Mouse (Mus musculus) T-helper 2 cell (primary cell): Measurements from ENCODE around the gene Gm17387.
"Not testable (repeated sequence)": the region's sequence is repeated elsewhere in the genome, so short reads cannot be mapped to it uniquely, and the experiment has no call there.

Source experiments
- in situ Hi-C: fragments of 300-600 bp; cut with MboI, MseI; formaldehyde crosslinking; loops from one replicate; pipeline ENCODE4 v1.15.1; 2025; ENCODE audit warnings: high pct_unique_total_duplicates

Gm17387 gene

GRCm38 (mm10) chr7:141016707-141017697 is 11.9 kb upstream of the Gm17387 start:
- in situ Hi-C loops: loop anchor here (5.0 kb wide), 1 partner anchor 60 kb away; the partner anchor contains the start of genes Gm45717 and Ifitm2

GRCm38 (mm10) chr7:141017824-141018223 is 11.1 kb upstream of the Gm17387 start, which contains the start of gene Ifitm6:
Gene Ifitm6, minus strand, starts transcription at chr7:141017924.
- in situ Hi-C loops: loop anchor here (5.0 kb wide), 1 partner anchor 61 kb away; the partner anchor contains the start of genes Gm45717 and Ifitm2

GRCm38 (mm10) chr7:141019028-141019427 is 9.9 kb upstream of the Gm17387 start:
- in situ Hi-C loops: loop anchor here (5.0 kb wide), 1 partner anchor 62 kb away; the partner anchor contains the start of genes Gm45717 and Ifitm2

- in situ Hi-C loops: no loop called here
These were observed 7.2 kb upstream of the Gm17387 start for GRCm38 (mm10) chr7:141021489-141022449.

GRCm38 (mm10) chr7:141024865-141025838 is 3.8 kb upstream of the Gm17387 start:
- in situ Hi-C loops: no loop called here

- in situ Hi-C loops: no loop called here
These were observed 2.7 kb upstream of the Gm17387 start for GRCm38 (mm10) chr7:141026097-141026739.

GRCm38 (mm10) chr7:141026740-141027098 is 2.2 kb upstream of the Gm17387 start:
- in situ Hi-C loops: no loop called here

GRCm38 (mm10) chr7:141030390-141030789 is 1.5 kb downstream of the Gm17387 start:
- in situ Hi-C loops: no loop called here

- in situ Hi-C loops: no loop called here
These were observed 3.7 kb downstream of the Gm17387 start for GRCm38 (mm10) chr7:141032458-141033167.

GRCm38 (mm10) chr7:141036624-141037023 is 7.7 kb downstream of the Gm17387 start:
- in situ Hi-C loops: not testable (repeated sequence)

- in situ Hi-C loops: no loop called here
These were observed 9.4 kb downstream of the Gm17387 start for GRCm38 (mm10) chr7:141038090-141039032.

- in situ Hi-C loops: no loop called here
These were observed 10.6 kb downstream of the Gm17387 start for GRCm38 (mm10) chr7:141039386-141040107.

- in situ Hi-C loops: no loop called here
These were observed 12.1 kb downstream of the Gm17387 start for GRCm38 (mm10) chr7:141040867-141041606.

- in situ Hi-C loops: no loop called here
These were observed 12.7 kb downstream of the Gm17387 start for GRCm38 (mm10) chr7:141041661-141042060.

- in situ Hi-C loops: no loop called here
These were observed 13.6 kb downstream of the Gm17387 start for GRCm38 (mm10) chr7:141042539-141042938.

- in situ Hi-C loops: loop anchor here (5.0 kb wide), 1 partner anchor 35 kb away; the partner anchor contains the start of gene Ifitm3
These were observed 18.1 kb downstream of the Gm17387 start for GRCm38 (mm10) chr7:141046931-141047580.
